Mouse (Mus musculus) adrenal gland, adult (tissue): ENCODE measurements around the gene Agtr1b.

Experiments
- DNase-seq, 2 experiments: peaks; one replicate each; pipeline ENCODE4 v3.0.0; 2022 to 2023; ENCODE audit warnings: low spot score in 1 of 2; ENCODE audit not compliant: inconsistent age in 2 of 2

The Agtr1b gene

DNA sequence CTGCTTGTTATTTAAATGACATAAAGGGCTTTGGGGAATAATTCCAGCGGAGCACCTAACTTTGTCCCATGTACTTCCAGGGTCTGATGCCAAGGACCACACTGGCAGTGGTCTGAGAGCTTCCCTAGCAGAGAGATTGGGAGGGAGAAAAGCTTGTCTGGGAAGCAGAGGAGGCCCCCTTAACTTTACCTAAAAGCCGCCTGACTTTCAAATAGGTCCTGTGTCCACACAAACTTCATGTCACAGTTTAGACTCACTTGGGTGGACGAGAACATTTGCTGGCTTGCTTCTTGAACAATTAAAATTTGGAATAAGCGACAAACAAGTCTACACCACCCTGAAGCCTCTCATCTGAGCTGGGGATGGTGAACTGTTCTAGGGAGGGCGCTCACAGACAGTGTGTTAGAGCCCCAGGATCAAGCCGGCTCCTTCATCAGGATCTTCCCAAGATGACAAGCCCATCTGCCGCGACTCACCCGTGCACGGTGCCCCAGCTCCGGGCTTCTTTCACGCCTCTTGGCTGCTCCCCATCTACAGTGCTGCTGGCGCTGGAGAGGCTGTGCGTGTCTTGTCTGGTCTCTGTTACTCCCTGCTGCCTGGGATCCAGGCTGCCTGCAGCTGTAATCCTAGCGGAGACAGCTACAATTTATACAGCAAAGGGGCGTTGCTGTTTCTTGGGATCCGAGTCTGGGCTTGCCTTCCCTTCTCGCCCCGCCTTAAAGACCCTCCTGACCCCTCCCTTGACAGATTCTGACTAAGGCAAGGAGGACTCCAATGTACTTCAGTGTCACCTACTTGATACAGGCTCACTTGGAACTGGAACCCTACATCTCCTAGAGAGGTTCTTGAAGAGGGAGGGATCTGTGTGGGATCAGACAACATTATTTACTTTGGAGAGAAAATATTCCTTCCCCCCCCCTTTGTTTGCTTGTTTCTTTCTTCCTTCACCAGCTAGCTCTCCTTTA, at the start of gene Agtr1b:
Gene Agtr1b (minus strand): TSS at position 620 of the 965 bp plus-strand sequence.
- peak; percentile 39 to 75 for DNase-seq

DNA sequence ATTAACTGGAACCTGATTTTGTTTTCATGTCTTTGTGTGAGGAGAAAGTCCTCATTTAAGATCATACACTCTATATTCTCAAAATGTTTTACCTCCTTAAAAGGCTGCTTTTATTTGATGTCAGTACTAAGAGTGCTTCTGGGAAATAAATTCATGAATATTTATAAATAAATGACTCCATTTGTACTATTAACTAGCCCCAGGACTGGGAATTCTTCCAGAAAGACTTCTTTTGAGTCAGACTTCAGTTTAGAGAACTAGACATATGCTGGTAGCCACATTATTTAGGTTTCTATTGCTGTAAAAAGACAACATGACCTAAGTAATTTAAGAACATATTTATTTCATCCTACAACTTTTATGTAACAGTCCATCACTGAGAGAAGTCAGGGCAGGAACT, 13.4 kb downstream of the Agtr1b start:
- DNase-seq, result no peak

DNA sequence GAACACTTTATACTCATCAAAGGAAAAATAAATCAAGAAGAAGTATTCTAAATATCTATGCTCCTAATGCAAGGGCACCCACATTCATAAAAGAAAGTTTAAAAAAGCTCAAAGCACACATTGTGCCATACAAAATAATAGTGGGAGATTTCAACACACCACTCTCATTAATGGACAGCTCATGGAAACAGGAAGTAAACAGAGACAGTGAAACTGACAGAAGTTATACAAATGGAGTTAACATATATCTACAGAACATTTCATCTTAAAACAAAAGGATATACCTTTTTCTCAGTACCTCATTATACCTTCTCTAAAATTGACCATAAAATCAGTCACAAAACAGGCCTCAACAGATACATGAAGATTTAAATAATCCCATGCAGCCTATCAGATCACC, 18.8 kb downstream of the Agtr1b start:
- DNase-seq, result no peak

DNA sequence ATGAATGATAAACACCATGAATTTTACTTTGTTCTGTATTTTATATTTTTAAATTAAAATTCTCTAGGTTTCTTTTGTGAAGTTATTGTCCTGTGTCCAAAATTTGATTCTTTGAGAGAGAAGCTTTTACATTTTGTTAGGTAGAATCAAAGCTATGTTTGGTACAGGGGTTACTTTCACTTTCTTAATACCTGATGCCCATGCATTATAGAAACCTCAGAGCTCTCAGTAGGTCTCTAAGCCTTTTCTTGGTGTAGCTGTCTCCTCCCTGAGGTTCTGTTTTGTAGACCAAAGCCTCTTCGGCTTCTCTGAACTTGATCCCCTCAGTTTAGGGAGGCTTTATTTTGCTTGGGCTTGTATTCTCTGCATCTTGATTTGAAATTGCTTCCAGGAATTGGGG, 26.6 kb downstream of the Agtr1b start:
- peak in 1 of 2 experiments; percentile 42 for DNase-seq

DNA sequence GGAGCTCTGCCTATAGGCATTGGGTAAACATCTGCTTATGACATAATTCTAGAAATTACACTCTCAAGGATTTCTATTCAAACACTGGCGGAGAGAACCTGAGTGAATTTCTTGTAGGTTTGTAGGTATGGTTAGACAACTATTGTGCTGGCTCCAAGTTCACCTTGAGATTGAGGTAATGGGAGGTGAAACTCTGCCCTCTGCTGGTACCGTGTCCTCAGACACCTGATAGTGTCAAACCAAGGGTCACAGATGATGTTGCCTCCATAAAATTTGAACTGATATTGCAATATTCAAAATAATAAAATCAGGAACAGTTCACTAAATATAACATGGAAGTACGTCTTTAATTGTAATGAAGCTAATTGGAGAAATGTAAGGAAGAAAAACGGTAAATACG, 32.3 kb downstream of the Agtr1b start:
- peak; percentile 14 to 73 for DNase-seq

DNA sequence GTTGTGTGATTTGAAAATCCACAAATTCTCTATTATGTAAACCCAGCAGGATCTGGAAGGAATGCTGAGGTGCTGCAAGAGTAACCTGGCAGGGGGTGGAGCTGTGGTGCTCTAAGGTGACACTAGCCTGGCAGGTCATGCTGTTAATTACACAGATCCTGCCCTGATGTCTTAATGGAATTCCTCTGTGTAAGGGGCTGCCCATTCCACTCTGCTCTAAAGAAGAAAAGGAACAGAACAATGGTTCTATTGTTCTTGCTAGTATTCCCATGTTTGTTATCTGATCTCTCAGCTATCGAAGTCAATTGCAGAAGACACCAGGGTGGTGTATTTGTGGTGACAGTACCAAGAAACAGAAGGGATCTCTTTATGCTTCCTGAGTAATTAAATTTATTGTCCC, 49.7 kb downstream of the Agtr1b start:
- DNase-seq, result no peak

DNA sequence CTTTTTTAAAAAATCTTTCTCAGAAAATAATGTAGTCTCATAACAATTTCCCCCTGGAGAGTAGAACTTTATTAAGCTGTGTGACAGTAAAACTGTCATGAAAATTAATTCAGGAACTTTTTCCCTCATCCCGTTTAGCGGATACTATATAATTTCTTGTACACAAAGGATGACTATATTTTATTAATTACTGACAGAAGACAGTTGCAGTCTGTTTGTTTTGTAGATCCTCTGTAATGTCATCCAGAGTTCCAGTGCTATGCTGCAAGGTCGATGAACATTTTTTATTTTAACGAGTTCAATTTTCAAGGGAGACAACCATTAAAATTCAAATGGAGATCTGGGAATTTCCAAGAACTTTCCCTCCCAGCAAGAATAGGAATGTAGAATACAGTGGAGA, 57.8 kb downstream of the Agtr1b start:
- no peak for DNase-seq

DNA sequence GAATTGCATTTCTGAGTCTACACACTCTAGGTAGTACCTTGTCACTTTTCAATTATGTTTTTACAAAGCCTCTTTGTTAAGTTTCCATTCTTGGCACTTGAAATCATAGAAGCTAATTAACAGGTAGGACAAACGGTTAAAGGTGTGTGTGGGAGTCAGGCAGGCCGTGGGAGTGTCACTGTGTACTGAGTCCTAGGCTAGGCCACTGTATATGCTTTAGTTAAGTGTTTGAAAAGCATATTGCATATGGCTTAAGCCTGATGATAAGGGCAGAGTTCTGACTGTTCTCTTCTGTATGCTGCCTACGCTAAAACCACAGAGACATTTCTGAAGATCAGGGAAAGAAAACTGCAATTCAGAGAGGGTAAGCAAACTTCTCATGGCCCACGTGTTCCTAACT, 59.7 kb downstream of the Agtr1b start:
- DNase-seq, result no peak

DNA sequence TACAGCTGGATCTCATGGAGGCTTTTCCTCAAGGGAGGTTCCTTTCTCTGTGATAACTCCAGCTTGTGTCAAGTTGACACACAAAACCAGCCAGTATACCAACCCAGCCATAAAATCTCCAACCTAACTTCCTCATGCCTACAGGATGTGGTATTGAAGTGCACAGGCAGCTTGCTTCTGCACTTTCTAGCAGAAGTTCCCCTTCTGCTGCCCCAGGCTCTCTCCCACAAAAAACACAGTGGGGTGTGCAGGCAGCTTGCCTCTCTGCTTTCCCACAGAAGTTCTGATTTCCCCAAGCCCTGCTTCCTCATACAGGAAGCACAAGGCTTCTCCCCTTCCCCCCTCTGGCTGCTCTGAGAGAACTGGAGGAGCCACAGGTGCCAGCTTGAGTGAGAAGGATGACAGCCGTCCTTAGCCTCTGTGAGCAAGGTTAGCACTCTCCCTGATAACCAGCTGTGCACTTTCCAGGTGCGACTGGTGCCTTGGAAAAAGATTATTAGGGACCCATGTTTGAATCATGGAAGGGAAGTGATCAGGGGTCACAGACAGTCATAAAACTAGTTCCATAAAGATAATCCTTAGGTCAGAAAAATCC, 62.1 kb downstream of the Agtr1b start:
- peak; percentile 17 to 35 for DNase-seq

DNA sequence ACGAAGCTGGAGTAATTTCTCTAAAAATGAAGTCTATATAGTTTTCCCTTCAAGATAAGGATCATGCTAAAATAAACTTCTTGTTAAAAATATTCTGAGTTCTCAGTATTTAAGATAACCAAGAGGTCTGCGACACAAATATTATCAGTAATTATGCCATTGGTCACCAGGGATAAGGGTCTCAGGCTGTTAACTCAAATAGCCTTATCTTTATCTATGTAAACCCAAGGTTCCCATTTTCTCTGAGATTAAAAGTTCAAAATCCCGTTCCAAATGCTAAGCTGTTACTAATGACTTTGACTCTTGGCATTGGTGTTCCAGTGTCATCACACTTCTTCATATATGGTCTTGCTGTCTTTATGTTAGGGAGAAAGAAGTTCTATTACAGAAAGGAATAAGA, 71.4 kb downstream of the Agtr1b start:
- DNase-seq, result no peak

DNA sequence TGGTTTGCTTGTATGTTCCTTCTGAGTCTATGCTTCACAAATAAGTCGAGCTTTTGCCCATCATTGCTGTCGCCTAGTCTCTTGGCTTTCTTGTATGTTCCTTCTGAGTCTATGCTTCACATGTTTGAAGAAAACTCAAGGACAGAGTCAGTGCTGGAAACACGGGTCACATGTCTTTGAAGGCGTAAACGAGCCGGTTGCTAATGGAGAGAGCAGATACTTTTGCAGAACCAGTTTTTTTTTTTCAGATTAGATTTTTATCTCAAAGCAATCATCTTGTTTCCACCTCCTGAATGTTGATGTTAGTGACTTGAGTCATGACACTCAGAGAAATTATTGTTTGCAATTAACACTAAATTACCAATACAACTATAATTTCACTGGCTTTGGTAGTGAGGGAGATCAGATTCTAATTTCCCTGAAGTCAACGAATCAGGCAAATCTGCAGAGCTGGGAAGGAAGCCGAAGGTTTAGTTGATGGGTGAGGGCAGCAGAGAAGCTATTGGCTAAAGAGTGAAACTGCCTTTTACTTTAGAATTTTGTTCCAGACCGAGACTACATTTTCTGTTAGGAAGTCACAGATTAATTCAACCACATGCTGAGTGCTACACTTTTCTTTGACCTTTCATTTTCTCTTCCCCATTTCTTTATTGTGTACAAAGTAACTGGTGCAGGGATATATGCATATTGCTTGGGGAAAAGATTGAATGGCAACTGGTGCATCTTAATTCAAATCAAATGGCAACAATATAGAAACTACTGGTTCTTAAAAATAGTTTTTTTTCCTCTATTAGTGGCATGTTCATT, 72.2 kb downstream of the Agtr1b start:
- no peak for DNase-seq

DNA sequence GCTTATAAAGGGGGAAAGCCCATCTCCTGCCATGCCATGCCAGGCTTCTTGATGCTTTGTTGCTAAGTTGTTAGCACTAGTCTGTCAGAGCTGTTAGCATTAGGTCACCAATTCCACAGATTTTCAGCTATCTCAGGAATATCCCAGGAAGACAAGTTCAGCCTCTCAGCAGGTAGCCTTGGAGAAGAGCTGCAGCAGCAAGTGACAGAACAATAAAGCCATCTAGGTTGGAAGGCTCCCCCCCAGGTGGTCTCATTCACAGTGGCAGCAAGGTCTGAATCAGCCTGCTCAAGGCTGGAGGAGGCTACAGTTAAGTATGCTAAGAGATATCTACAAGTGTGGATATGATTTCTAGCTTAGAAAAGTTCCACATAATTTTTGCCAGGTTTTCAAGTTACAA, 75.6 kb downstream of the Agtr1b start:
- DNase-seq, result peak in 1 of 2 experiments; percentile 22

DNA sequence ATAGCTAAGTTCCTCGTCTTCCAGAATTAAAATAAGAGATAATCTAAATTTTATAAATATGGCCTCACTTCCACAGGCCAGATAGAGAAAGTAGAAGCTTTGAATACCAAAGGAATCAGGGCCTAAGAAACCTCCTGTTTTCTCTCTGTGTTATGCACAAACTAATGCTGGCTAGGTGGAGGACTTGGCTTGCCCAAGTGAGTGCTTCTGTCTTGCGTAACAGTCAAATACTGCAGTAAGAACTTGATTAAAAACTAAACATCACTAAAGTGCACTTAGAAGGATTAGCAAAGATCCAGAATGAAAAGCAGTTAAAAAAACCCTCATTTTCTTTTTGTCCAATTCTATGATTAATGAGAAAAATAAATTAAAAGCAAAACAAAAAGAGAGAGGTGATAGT, 78.2 kb downstream of the Agtr1b start:
- DNase-seq, result no peak

DNA sequence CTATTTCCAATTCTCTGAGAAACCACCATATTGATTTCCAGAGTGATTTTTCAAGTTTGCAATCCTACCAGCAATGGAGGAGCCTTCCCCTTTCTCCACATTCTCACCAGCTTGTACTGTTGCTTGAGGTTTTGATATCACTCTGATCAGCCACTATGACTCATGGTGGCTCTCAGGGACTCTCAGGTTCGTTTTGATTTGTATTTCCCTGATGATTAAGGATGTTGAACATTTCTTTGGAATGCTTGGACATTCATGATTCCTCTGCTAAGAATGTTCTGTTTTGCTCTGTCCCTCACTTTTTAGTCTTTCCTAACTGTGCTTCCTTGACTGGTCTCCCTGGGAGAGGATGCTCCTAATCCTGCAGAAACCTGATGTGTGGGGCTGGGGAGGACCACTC, 85.2 kb downstream of the Agtr1b start:
- peak in 1 of 2 experiments; percentile 32 for DNase-seq

DNA sequence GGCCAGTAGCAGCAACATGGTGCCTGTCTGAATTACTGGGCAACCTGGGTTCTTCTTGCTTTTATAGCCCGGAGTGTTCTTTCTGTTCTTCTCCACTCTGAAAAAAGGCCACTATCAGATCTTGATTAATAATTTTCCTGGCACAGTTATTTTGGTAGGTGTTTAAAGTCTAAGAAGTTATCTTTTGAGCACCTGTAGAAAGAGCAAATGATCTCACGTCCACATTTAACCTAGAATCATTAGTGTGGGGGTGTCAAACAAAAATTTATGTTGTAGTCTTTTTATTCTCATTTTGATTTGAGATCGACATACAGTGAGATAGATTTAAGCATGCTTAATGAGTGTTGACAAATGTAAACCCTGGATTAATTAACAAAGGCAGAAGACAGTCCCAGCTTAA, 91.3 kb downstream of the Agtr1b start, which contains the start of gene Cpb1:
Gene Cpb1 (minus strand): TSS at position 101 of the 400 bp plus-strand sequence.
- no peak for DNase-seq
